Mouse (Mus musculus) left cerebral cortex, adult 8-10 months (tissue): ENCODE measurements around the gene Olfr625-ps1. TPM values are rescaled to one million over a fixed set of nuclear protein-coding genes. Genes with fewer than 3 reads are reported as not detected.
"Not testable (repeated sequence)": the region's sequence is repeated elsewhere in the genome, so short reads cannot be mapped to it uniquely, and the experiment has no call there.

Experiments
- DNase-seq, 2 experiments: peaks; one replicate each; pipeline ENCODE4 v3.0.0; 2022; ENCODE audit warnings: low spot score in 2 of 2
- total RNA-seq, 4 experiments: library from RNA; stranded (reverse); gene quantifications; 2 replicates each; pipeline ENCODE4 v1.2.4; 2022

Gene Olfr625-ps1
- not detected for total RNA-seq

DNA sequence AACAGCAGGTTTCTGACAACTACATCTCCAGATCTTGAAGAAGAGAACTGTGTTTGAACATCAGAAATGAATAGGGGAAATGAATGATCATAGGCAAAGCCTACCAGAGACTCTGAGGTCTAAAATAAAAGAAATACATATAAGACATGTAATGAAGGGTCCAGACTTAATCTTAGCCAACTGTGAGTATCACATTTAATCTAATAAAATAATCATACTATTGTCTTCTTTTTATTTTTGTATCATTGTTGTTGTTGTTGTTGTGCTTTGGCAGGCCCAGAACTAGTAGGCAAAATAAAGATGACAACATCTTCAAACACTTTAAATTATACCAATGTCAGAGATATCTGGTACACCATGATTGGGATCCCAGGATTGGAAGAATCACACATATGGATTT is at the start of gene Olfr625-ps1:
Gene Olfr625-ps1, plus strand, starts transcription at position 301 of the 400 bp plus-strand sequence.
- DNase-seq = no peak

DNA sequence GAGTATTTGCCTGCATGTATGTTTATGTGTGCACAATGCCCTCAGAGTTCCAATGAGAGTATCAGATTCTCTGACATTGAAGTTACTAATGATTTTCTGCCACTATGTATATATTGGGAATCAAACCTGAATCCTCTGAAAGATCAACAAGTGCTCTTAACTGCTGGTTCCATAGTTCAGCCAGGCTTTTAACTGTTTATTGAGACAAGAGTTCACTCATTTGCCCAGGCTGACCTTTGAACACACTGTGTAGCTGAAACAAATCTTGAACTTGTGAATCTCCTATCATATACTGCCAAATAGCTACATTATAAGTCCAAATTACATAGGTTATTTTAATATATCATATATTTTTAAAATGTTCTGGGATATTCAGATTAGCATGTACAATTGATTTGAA is 45.7 kb upstream of the Olfr625-ps1 start:
- no peak for DNase-seq

DNA sequence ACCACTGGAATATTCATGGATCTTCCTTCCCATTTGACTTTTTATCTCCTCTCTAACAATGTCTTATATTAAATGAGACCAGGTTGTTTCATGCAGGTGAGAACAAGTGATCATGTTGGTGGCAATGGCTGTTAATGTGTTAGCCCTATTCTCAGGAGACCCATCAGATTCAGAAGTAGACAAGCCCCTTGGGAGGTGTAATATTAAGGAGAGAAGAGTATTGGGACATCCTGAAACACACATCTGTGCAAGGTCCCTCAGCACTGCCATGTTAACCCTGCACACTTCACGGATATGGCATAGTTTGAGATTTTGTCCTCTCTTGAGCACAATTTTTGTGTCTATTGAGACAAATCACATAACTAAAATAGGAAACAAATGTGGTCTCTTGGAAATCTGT is 39.9 kb upstream of the Olfr625-ps1 start, which contains the start of gene Olfr622:
Gene Olfr622, minus strand, starts transcription at position 101 of the 400 bp plus-strand sequence.
- no peak for DNase-seq

DNA sequence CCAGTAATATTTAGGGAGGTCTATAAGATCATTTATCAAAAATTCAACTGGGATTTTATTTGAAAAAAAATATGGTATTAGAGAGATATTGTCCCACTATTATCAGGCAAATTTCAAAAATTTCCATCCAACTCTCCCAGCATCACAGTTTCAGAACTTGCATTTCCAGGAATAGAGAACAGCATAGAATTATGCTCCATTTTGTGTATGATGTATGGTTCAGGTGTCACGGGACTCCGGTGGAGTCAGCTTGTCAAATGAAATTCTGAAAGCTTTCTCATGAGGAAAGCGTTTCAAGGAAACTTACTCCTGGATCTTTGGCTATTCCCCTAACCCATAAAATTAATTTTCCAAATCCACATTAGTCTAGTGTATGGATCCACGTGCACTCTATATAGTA is 38.5 kb upstream of the Olfr625-ps1 start:
- DNase-seq = no peak

DNA sequence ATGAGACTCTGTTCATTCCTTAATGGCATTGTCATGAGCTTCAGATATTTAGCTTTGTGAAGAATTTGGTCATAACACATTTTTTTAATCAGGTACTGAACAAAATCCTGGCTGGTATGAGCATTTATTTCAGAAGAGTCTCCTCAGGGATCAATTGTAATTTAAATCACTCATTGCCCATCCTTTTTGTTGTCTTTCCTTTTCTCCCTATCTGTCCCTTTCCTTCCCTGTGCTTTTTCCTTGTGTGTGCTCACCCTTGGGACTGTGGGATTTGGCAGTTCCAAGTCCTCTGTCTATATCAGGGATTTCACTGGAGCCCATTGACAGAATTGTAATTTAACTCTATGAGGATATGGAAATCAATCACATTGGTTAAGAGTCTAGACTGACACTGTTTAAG is 18.9 kb upstream of the Olfr625-ps1 start, which contains the start of gene Olfr623:
Gene Olfr623, minus strand, starts transcription at position 101 of the 400 bp plus-strand sequence.
- DNase-seq = no peak

DNA sequence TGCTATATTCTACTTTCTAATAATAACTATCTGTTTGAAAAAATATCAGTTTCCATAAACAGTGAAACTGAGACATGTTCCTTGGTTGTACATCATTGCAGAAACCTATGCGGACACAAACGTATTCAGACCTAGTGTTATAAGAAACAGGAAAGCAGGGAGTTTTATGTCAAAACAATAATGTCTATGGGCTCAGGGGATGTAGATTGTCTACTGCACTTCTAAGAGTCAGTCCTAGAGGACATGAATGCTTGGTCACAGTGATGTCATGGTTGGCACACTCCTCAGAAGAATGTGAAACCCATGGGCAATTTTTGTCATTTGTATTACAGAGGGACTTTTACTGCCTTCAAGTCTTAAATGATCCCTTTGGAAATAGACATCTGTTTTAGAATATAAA is 11.4 kb upstream of the Olfr625-ps1 start, which contains the start of gene Olfr624:
Gene Olfr624, minus strand, starts transcription at position 101 of the 400 bp plus-strand sequence.
- no peak for DNase-seq

DNA sequence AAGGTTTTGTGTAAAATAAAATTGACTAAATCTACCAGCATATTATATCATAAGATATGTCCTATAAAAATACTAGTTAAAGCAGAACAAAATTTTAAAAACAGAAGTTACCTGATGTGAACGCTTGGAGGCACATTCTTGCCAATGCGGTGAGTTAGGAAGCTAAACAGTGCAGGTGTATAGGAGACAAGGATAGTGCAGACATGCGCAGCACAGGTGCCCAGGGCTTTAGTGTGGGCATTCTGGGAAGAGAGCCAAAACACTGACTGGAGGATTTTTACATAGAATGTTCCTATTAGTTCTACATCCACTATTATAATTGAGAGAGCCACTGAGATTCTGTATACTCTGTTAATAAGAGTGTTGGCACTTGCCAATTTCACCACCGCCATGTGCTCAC is 16.9 kb downstream of the Olfr625-ps1 start:
- no peak for DNase-seq

DNA sequence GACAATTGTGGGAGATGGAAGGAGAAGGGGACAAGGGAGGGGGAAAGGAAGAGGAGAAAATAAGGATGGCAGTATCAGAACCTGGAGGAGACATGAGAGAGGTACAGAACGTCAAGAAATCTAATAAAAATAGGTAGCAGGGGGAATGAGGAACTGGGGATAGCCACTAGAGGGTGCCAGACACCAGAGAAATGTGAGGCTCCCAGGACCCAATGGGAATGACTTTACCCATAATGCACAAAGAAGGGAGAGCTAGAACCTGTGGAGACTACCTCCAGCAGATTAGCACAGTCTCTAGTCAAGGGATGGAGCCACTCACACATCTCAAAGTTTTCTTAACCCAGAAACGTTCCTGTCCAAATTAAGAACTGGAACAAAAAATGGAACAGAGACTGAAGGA is 29.5 kb downstream of the Olfr625-ps1 start:
- no peak for DNase-seq

DNA sequence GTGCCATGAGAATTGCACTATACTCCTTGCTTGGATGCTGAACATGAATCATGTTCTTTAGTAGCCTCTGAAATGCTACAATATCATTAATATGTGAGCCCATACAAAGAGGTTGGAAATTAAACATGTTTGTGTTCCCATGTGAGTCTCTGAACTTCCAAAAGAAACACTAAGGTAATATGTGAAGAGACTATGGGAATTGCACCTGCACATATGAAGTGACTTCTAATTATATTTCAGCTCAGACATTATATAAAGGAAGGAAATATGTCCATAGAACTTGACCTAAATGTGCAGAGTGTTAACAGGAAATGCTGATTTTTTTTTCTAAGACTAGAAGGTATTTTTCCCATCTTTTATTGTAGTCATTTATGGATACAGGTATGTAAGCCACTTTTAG is 31.9 kb downstream of the Olfr625-ps1 start, which contains the start of gene Olfr243:
Gene Olfr243, plus strand, starts transcription at position 301 of the 400 bp plus-strand sequence.
- DNase-seq = no peak

DNA sequence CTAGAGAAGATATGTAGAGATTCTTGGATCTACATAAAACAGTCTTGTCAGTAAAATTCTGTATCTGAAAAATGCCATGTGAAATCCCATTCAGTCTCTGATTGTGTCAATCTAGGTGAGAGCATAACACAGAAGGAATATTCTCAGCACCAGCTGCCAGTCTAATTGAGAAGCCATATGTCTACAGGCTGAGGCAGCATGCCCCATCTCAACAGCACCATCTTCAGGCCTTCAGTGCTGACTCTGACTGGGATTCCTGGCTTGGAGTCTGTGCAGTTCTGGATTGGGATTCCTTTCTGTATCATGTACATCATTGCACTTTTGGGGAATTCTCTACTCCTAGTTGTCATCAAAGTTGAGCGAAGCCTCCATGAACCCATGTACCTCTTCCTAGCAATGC is 33.9 kb downstream of the Olfr625-ps1 start:
- DNase-seq = not testable (repeated sequence)

DNA sequence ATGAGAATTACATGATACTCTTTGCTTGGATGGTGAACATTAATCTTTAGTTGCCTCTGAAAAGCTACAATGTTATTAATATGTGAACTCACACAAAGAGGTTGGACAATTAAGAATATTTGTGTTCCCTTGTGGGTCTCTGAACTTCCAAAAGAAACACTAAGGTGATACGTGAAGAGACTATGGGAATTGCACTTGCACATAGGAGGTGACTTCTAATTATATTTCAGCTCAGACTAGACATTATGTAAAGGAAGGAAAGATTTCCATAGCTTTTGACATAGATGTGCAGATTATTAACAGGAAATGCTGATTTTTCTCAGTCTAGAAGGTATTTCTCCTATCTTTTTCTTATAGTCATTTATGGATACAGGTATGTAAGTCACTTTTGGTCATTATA is 47.6 kb downstream of the Olfr625-ps1 start, which contains the start of gene Olfr628:
Gene Olfr628, plus strand, starts transcription at position 301 of the 400 bp plus-strand sequence.
- DNase-seq = no peak

Other genes with a start within 250 kb of the Olfr625-ps1 start
- gene Olfr605, start 237.3 kb upstream of the Olfr625-ps1 start, total RNA-seq = not detected
- gene Olfr606, start 233.7 kb upstream of the Olfr625-ps1 start, total RNA-seq = not detected
- not detected for gene Olfr607, start 218.6 kb upstream of the Olfr625-ps1 start, total RNA-seq
- not detected for gene Olfr608, start 212.8 kb upstream of the Olfr625-ps1 start, total RNA-seq
- not detected for gene Olfr609, start 184.7 kb upstream of the Olfr625-ps1 start, total RNA-seq
- gene Olfr610, start 170.6 kb upstream of the Olfr625-ps1 start, total RNA-seq = not detected
- not detected for gene Olfr611, start 161.9 kb upstream of the Olfr625-ps1 start, total RNA-seq
- gene Olfr612, start 140.0 kb upstream of the Olfr625-ps1 start, total RNA-seq = not detected
- not detected for gene Olfr613, start 134.6 kb upstream of the Olfr625-ps1 start, total RNA-seq
- gene Olfr615, start 126.6 kb upstream of the Olfr625-ps1 start, total RNA-seq = not detected
- gene Olfr616, start 113.6 kb upstream of the Olfr625-ps1 start, total RNA-seq = not detected
- gene Olfr617, start 109.7 kb upstream of the Olfr625-ps1 start, total RNA-seq = not detected
- gene Olfr618, start 92.6 kb upstream of the Olfr625-ps1 start, total RNA-seq = not detected
- gene Olfr619, start 82.1 kb upstream of the Olfr625-ps1 start, total RNA-seq = not detected
- gene Olfr620, start 70.2 kb upstream of the Olfr625-ps1 start, total RNA-seq = not detected
- gene Olfr622, start 40.0 kb upstream of the Olfr625-ps1 start, total RNA-seq = not detected
- not detected for gene Olfr623, start 19.0 kb upstream of the Olfr625-ps1 start, total RNA-seq
- under 1 TPM in 2 of 4 experiments, not detected in 2; 0.09 TPM for gene Olfr624, start 11.5 kb upstream of the Olfr625-ps1 start, total RNA-seq
- not detected for gene Olfr243, start 32.0 kb downstream of the Olfr625-ps1 start, total RNA-seq
- gene Olfr628, start 47.7 kb downstream of the Olfr625-ps1 start, total RNA-seq = not detected
- gene Olfr629, start 62.2 kb downstream of the Olfr625-ps1 start, total RNA-seq = not detected
- not detected for gene Olfr630, start 74.6 kb downstream of the Olfr625-ps1 start, total RNA-seq
- not detected for gene Olfr69, start 88.9 kb downstream of the Olfr625-ps1 start, total RNA-seq
- not detected for gene Olfr68, start 97.0 kb downstream of the Olfr625-ps1 start, total RNA-seq
- gene Olfr67, start 109.1 kb downstream of the Olfr625-ps1 start, total RNA-seq = not detected
- gene Hbb-bt, start 131.3 kb downstream of the Olfr625-ps1 start, total RNA-seq = 10 to 100 TPM; 16.8 to 31.9 (median 25.7) TPM
- 100 to 1,000 TPM; 204 to 381 (median 262) TPM for gene Hbb-bs, start 145.4 kb downstream of the Olfr625-ps1 start, total RNA-seq
- not detected for gene Hbb-bh2, start 157.8 kb downstream of the Olfr625-ps1 start, total RNA-seq
- not detected for gene Hbb-bh1, start 160.4 kb downstream of the Olfr625-ps1 start, total RNA-seq
- gene Hbb-y, start 170.5 kb downstream of the Olfr625-ps1 start, total RNA-seq = under 1 TPM in 1 of 4 experiments, not detected in 3; 0.57 TPM
- gene Olfr66, start 203.5 kb downstream of the Olfr625-ps1 start, total RNA-seq = not detected
- gene Olfr64, start 211.8 kb downstream of the Olfr625-ps1 start, total RNA-seq = not detected
- gene Olfr65, start 220.8 kb downstream of the Olfr625-ps1 start, total RNA-seq = not detected
- gene Olfr631, start 246.1 kb downstream of the Olfr625-ps1 start, total RNA-seq = not detected